8 mouse cellular contexts compared by ENCODE assay signal in the genomic region with DNA sequence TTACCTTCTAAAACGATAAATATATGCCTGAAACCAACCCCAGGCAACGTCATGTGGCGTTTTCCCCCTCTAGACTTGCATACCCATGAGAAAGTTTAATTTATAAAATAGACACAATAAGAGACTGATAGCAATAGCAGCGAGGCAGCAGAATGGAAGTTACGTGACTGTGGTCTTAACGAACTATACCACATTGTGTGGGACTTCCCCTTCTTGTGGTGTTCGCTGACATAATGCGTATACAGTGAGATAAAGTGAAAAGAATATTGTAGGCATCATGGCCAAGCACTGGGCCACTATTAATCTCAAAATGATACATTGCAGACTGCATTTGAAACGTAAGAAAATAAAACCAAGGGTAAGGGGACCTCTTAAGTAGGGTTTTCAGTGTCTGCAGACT.
DNase-seq lines count a peak whose midpoint lies in the region; ATAC-seq and TF ChIP-seq lines count a peak whose summit lies in the region.

No protein-coding gene starts in this region.

- 85% methylated on average over 9 of the region's 9 CpGs for WGBS in midbrain, embryonic 12.5 days
- 93% methylated on average over 9 of the region's 9 CpGs for WGBS in midbrain, embryonic 11.5 days
- 67% methylated on average over 9 of the region's 9 CpGs for WGBS in embryonic facial prominence, embryonic 14.5 days
- WGBS in limb, embryonic 15.5 days, result 50% methylated on average over 9 of the region's 9 CpGs
- 44% methylated on average over 9 of the region's 9 CpGs for WGBS in olfactory bulb, adult 2 months

- H3K9ac ChIP-seq in midbrain, embryonic 12.5 days (replicated peaks), result no peak overlapping the region
- H3K9ac ChIP-seq in midbrain, embryonic 11.5 days (ENCODE audit: low read length), result no peak overlapping the region
- no peak overlapping the region for H3K9ac ChIP-seq in embryonic facial prominence, embryonic 14.5 days (ENCODE audit: low read depth, low read length)
- no peak overlapping the region for H3K9ac ChIP-seq in limb, embryonic 15.5 days

- H3K4me2 ChIP-seq in midbrain, embryonic 12.5 days (replicated peaks), result no peak overlapping the region
- H3K4me2 ChIP-seq in midbrain, embryonic 11.5 days, result no peak overlapping the region
- H3K4me2 ChIP-seq in embryonic facial prominence, embryonic 14.5 days (ENCODE audit: low read depth, low read length), result peak overlapping the region; percentile 25; the same call in 1 of the 2 replicates
- H3K4me2 ChIP-seq in limb, embryonic 15.5 days, result no peak overlapping the region

- no peak for TF ChIP-seq POLR2A in olfactory bulb, adult 2 months (IDR thresholded peaks at IDR 0.05; ENCODE audit: insufficient read depth, low read depth, low read length)

- DNase-seq in midbrain, embryonic 11.5 days (ENCODE audit: low spot score, missing footprints), result no peak
- no peak for DNase-seq in embryonic facial prominence, embryonic 14.5 days (ENCODE audit: low spot score)
- no peak for DNase-seq in right cerebral cortex, postnatal 14 days
- no peak for DNase-seq in layer of hippocampus, adult 18-20 months (ENCODE audit: low spot score in 2 of 2)

- peak overlapping the region; percentile 44 for H3K27ac ChIP-seq in midbrain, embryonic 12.5 days (replicated peaks)
- no peak overlapping the region for H3K27ac ChIP-seq in midbrain, embryonic 11.5 days (ENCODE audit: low read depth, low read length)
- peak overlapping the region; percentile 94 for H3K27ac ChIP-seq in embryonic facial prominence, embryonic 14.5 days (replicated peaks; ENCODE audit: low read depth, low read length)
- peak overlapping the region; percentile 90 for H3K27ac ChIP-seq in limb, embryonic 15.5 days
- H3K27ac ChIP-seq in olfactory bulb, adult 2 months (ENCODE audit: insufficient read depth, low read depth, low read length), result peak overlapping the region; percentile 90

- no peaks in the 10 kb centered on the region for H3K9me3 ChIP-seq in midbrain, embryonic 12.5 days
- no peaks in the 10 kb centered on the region for H3K9me3 ChIP-seq in midbrain, embryonic 11.5 days (ENCODE audit: control insufficient read depth, low read length)
- H3K9me3 ChIP-seq in embryonic facial prominence, embryonic 14.5 days (ENCODE audit: control insufficient read depth, low read length), result no peaks in the 10 kb centered on the region
- H3K9me3 ChIP-seq in limb, embryonic 15.5 days, result no peaks in the 10 kb centered on the region

- peaks cover 19% of the 10 kb centered on the region for H3K4me1 ChIP-seq in midbrain, embryonic 12.5 days
- peaks cover 3% of the 10 kb centered on the region; the same call in 1 of the 2 replicates for H3K4me1 ChIP-seq in midbrain, embryonic 11.5 days (ENCODE audit: control insufficient read depth, insufficient read depth, low read length)
- H3K4me1 ChIP-seq in embryonic facial prominence, embryonic 14.5 days (ENCODE audit: control insufficient read depth, insufficient read depth, low read length), result peaks cover 29% of the 10 kb centered on the region
- H3K4me1 ChIP-seq in limb, embryonic 15.5 days, result peaks cover 38% of the 10 kb centered on the region
- peaks cover 16% of the 10 kb centered on the region for H3K4me1 ChIP-seq in olfactory bulb, adult 2 months (ENCODE audit: control insufficient read depth, insufficient read depth, low read length)

- no peaks in the 10 kb centered on the region for H3K27me3 ChIP-seq in midbrain, embryonic 12.5 days
- no peaks in the 10 kb centered on the region for H3K27me3 ChIP-seq in midbrain, embryonic 11.5 days (ENCODE audit: control insufficient read depth, insufficient read depth, low read length)
- no peaks in the 10 kb centered on the region for H3K27me3 ChIP-seq in embryonic facial prominence, embryonic 14.5 days (replicated peaks; ENCODE audit: control insufficient read depth, insufficient read depth, low read length)
- no peaks in the 10 kb centered on the region for H3K27me3 ChIP-seq in limb, embryonic 15.5 days

- TF ChIP-seq CTCF in olfactory bulb, adult 2 months (IDR thresholded peaks at IDR 0.05; ENCODE audit: insufficient read depth, low read depth, low read length), result no peak

- H3K4me3 ChIP-seq in midbrain, embryonic 12.5 days, result no peak overlapping the region
- H3K4me3 ChIP-seq in midbrain, embryonic 11.5 days (ENCODE audit: low read depth, low read length), result no peak overlapping the region
- no peak overlapping the region for H3K4me3 ChIP-seq in embryonic facial prominence, embryonic 14.5 days (ENCODE audit: low read depth, low read length)
- H3K4me3 ChIP-seq in limb, embryonic 15.5 days, result no peak overlapping the region
- H3K4me3 ChIP-seq in olfactory bulb, adult 2 months (ENCODE audit: insufficient read depth, low read depth, low read length), result no peak overlapping the region

- H3K36me3 ChIP-seq in midbrain, embryonic 12.5 days, result peaks cover 42% of the 10 kb centered on the region
- peaks cover 8% of the 10 kb centered on the region for H3K36me3 ChIP-seq in midbrain, embryonic 11.5 days (ENCODE audit: control insufficient read depth, insufficient read depth, low read length)
- peaks cover 78% of the 10 kb centered on the region for H3K36me3 ChIP-seq in embryonic facial prominence, embryonic 14.5 days (ENCODE audit: control insufficient read depth, insufficient read depth, low read length)
- peaks cover 58% of the 10 kb centered on the region for H3K36me3 ChIP-seq in limb, embryonic 15.5 days

- no peak for ATAC-seq in midbrain, embryonic 12.5 days (ENCODE audit: low FRiP score, low read depth)
- ATAC-seq in midbrain, embryonic 11.5 days (ENCODE audit: low FRiP score), result no peak
- 0 out of 2 replicates have a peak, but pooled peaks have one; percentile 22 for ATAC-seq in embryonic facial prominence, embryonic 14.5 days (ENCODE audit: low read depth)
- no peak for ATAC-seq in limb, embryonic 15.5 days (ENCODE audit: insufficient number of reproducible peaks, low FRiP score, low TSS enrichment, low read depth)
- ATAC-seq in erythroid progenitor cell, adult 5-6 weeks (replicated peaks; ENCODE audit: low FRiP score, poor library complexity, severe bottlenecking), result no peak
